Comparison of ENCODE assay signal across 10 mouse cellular contexts in genomic region chr19:24159751-24160150, GRCm38 (mm10).
A peak's percentile ranks its signal among the peaks of the same experiment; 100 is the strongest.
DNase-seq lines count a peak whose midpoint lies in the region; ATAC-seq and TF ChIP-seq lines count a peak whose summit lies in the region.
"Had no signal": no experiment of that assay in that cellular context is flagged by ENCODE, and none has a peak within 500 bp of the region (broad histone marks: within the 10 kb centered on the region; RNA-seq: fewer than 3 reads in every experiment).

No protein-coding gene starts in this region.

- H3K4me1 ChIP-seq in lung, embryonic 14.5 days (ENCODE audit: insufficient read depth): peaks cover 32% of the 10 kb centered on the region
- H3K4me1 ChIP-seq in lung, adult 2 months (ENCODE audit: control insufficient read depth, insufficient read depth, low read length): peaks cover 17% of the 10 kb centered on the region

- TF ChIP-seq POLR2A in lung, adult 2 months (IDR thresholded peaks at IDR 0.05; ENCODE audit: borderline replicate concordance, extremely low read depth, low read depth, low read length): no peak

- no peaks in the 10 kb centered on the region for H3K27me3 ChIP-seq in lung, embryonic 14.5 days (ENCODE audit: insufficient read depth, low read length)
- H3K27me3 ChIP-seq: liver, embryonic 13.5 days; midbrain, embryonic 13.5 days had no signal

- ATAC-seq in lung, embryonic 14.5 days (ENCODE audit: insufficient read depth): peak; percentile 84
- no peak for ATAC-seq in cerebellum, adult (ENCODE audit: insufficient number of reproducible peaks, low FRiP score, low TSS enrichment)

- TF ChIP-seq CTCF in lung, embryonic 14.5 days (IDR thresholded peaks at IDR 0.05; ENCODE audit: low read depth): no peak
- TF ChIP-seq CTCF in lung, adult 2 months (IDR thresholded peaks at IDR 0.05; ENCODE audit: insufficient read depth, low read length): no peak

- 11% methylated on average over 9 of the region's 9 CpGs for WGBS in lung, embryonic 14.5 days
- WGBS in lung, adult 2 months: 19% methylated on average over 9 of the region's 9 CpGs

- H3K27ac ChIP-seq in lung, embryonic 14.5 days (ENCODE audit: low read depth): no peak overlapping the region
- H3K27ac ChIP-seq: liver, embryonic 13.5 days; midbrain, embryonic 13.5 days had no signal

- intact Hi-C loops in heart, postnatal 14 days (cut with DNase I): no loop called here

- peak overlapping the region; percentile 29 for H3K4me2 ChIP-seq in lung, embryonic 14.5 days
- H3K4me2 ChIP-seq: liver, embryonic 13.5 days; midbrain, embryonic 13.5 days had no signal

- H3K4me3 ChIP-seq in lung, embryonic 14.5 days (ENCODE audit: low read depth, low read length): no peak overlapping the region
- no peak overlapping the region for H3K4me3 ChIP-seq in lung, adult 2 months (replicated peaks; ENCODE audit: extremely low read depth, low read depth, low read length)
- H3K4me3 ChIP-seq: liver, embryonic 13.5 days; midbrain, embryonic 13.5 days had no signal

- no peaks in the 10 kb centered on the region for H3K9me3 ChIP-seq in lung, embryonic 14.5 days (ENCODE audit: low read depth, low read length)
- H3K9me3 ChIP-seq: liver, embryonic 13.5 days; midbrain, embryonic 13.5 days had no signal

- DNase-seq in heart, adult 11 months: peak; percentile 94
- DNase-seq in heart, postnatal 14 days: no peak
- peak; percentile 86 for DNase-seq in lung, embryonic 14.5 days
- DNase-seq in lung, adult 2 months: no peak
- DNase-seq in kidney, postnatal 36 days: peak; percentile 61 to 76
- DNase-seq in MN1 (ENCODE audit: low spot score): no peak
- DNase-seq in cerebellum, adult 8-10 months: no peak
- DNase-seq: liver, embryonic 13.5 days had no signal

- no peaks in the 10 kb centered on the region for H3K36me3 ChIP-seq in lung, embryonic 14.5 days (ENCODE audit: insufficient read depth)
- H3K36me3 ChIP-seq: liver, embryonic 13.5 days; midbrain, embryonic 13.5 days had no signal

- no peak overlapping the region for H3K9ac ChIP-seq in lung, embryonic 14.5 days
- H3K9ac ChIP-seq: liver, embryonic 13.5 days; midbrain, embryonic 13.5 days had no signal

Comparison
In these comparisons a context has a peak if more than half of its experiments do, and no peak if none do; other contexts are left out.
1. DNase-seq: peak in heart, adult 11 months (single experiment), lung, embryonic 14.5 days (single experiment) and kidney, postnatal 36 days (2 of 2); none in heart, postnatal 14 days (0 of 2), lung, adult 2 months (single experiment), MN1 (single experiment) and cerebellum, adult 8-10 months (single experiment).